Mouse (Mus musculus): Measurements from ENCODE around the gene Rabgap1l. TPM values are rescaled to one million over a fixed set of nuclear protein-coding genes. Genes with fewer than 3 reads are reported as not detected.
A peak's percentile ranks its signal among the peaks of the same experiment; 100 is the strongest.

The Rabgap1l gene
- total RNA-seq, 2 experiments from 2014 or later, result 124 to 126 TPM

DNA sequence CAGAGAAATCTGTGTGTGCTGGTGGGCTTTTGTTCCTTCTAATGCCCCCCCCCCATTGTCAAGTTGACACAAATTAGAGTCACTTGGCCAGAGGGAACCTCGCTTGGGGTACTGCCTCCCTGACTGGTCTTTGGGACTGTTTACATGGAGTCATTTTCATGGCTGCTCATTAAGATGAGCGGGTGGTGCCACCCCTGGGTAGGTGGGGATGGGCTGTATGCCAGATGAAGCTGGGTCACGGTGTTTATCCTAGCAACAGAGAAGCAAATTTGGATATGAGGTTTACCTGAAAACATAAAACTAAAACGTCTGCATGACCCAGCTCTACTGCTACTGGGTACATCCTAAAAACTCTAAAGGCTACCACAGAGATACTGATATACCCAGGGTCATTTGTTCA lies 354.2 kb downstream of the Rabgap1l start:
- ATAC-seq (replicated peaks; ENCODE audit: low FRiP score, poor library complexity, severe bottlenecking), result no peak

DNA sequence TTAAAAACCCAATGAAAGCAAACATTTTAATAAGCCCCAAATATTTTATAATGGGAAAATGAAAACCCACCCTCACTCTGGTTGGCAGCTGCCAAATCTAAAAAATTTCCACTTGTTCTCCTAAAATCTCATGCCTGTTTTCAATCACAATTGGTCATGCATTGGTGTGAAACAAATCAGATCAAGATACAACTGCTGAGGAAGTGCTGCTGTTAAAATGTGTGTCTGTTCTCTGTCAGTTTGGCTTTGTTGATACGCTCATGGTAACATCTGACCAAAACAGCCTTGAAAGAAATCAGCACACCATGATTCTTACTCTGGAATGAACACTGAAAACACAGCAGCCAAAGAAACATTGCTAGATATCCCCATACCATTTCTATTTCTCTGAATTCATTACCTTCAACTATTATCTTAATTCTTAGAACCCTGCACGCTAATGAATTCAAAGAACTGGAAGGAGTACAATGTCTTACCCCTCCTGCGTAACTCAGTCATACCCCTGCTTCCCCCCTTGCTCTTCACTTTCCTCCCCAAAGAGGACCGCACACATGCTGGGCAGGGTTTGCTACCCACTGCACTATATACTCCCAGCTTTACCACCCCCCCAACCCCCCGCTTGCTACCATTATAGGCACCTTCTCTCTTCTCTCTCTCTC lies 375.7 kb downstream of the Rabgap1l start:
- ATAC-seq (replicated peaks; ENCODE audit: low FRiP score, poor library complexity, severe bottlenecking), result no peak

DNA sequence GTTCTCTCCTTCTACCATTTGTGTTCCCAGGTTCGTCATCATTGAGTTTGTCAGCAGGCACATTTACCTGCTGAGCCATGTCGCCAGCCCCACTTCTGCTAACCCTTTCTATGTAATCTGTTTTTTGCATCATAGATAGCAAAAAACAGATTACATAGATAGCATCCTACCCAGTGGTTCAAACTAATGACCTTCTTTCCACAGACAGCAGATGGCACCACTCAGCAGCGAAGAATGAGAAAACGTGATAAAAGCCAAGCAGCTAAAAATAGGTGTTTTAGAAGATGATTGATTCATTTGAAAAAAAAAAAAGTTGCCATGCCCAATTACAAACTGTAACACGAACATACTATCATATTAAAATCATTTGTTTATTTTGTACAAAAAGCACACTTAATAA lies 382.2 kb downstream of the Rabgap1l start:
- ATAC-seq (replicated peaks; ENCODE audit: low FRiP score, poor library complexity, severe bottlenecking), result no peak

DNA sequence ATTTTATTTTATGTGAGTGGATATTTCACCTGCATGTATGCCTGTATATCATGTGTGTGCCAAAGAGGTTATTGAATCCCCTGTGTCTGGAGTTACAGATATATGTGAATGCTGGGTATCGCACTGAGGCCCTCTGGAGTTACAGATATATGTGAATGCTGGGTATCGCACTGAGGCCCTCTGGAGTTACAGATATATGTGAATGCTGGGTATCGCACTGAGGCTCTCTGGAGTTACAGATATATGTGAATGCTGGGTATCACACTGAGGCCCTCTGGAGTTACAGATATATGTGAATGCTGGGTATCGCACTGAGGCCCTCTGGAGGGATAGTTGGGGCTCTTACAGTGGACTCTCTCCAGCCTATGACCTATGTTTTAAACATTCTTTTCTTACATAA lies 383.3 kb downstream of the Rabgap1l start:
- peak; percentile 72 for ATAC-seq (replicated peaks; ENCODE audit: low FRiP score, poor library complexity, severe bottlenecking)

DNA sequence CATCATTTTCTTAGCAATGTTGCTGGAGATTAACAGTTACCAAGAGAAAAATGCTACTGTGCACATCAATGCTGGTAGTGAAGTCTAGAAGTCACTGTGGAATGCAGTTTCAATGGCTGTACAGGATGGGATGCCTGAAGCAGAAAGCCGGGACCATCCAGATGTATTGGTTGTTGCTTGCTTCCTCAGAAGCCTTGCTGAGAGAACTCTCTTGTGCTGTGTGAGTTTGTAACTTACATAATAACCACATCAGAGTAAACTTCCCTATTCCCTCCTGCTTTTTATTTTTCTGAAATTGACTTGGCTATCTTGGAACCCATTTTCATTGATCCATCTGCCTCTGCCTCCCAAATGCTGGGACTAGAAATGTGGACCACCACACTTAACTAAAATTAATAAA lies 383.9 kb downstream of the Rabgap1l start:
- no peak for ATAC-seq (replicated peaks; ENCODE audit: low FRiP score, poor library complexity, severe bottlenecking)

DNA sequence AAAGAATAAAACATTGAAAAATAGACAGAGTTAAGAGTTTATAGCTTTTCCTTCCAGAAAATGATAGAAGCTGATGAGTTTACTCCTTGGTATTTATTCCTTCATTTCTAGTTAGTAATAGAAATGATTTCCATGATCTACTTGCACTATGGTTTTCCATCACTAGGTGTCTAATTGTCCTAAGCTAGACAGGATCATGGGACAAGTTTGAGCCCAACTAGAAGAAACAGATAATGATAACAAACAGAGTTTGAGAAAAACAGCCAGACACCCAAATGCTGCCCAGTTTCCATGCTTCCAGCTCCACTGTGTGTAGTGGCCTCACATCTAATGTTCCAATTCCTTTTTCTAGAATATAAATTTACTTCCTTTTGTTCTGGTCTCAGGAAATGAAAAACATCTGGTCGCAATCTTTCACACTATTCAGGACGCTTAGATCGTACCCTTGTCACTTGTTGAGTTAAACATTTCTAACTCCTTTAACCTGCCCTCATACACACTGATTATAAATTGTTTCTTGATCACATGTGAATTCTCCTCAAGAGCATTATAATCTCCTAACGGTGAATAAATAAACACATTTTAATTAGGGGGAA lies 384.6 kb downstream of the Rabgap1l start:
- ATAC-seq (replicated peaks; ENCODE audit: low FRiP score, poor library complexity, severe bottlenecking), result no peak

DNA sequence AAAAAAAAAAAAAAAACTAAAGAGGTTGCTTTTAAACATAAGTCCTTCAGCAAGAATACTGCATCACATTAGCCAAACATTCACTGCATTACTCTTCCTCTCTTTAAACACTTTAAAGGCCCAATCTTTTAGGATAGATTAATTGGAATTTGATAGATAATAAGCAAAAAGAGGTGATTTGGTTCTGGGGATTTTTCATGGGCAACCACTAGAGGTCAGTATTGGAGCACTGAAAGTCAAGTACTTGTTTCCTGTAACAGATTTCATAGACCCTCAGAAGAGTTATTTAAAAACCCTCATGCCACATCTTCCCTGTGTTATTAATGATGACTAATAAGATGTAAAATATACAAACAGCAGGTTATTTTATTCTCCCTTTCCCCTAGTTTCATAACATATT lies 393.6 kb downstream of the Rabgap1l start:
- no peak for ATAC-seq (replicated peaks; ENCODE audit: low FRiP score, poor library complexity, severe bottlenecking)

DNA sequence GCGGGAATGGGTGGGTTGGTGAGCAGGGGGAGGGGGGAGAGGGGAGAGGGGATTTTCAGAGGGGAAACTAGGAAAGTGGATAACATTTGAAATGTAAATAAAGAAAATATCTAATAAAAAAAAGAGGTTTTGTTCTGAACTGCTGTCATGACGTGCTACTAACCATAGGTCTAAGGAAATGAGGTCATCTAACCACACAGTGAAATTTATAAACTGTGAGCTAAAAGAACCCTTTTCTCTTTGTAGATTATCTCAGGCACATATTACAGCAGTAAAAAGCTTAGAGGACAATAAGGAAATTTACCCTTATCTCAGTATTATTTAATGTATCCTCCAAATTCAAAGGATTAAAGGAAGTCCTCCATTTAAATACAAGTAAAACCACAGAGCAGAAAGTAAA lies 396.0 kb downstream of the Rabgap1l start:
- no peak for ATAC-seq (replicated peaks; ENCODE audit: low FRiP score, poor library complexity, severe bottlenecking)

DNA sequence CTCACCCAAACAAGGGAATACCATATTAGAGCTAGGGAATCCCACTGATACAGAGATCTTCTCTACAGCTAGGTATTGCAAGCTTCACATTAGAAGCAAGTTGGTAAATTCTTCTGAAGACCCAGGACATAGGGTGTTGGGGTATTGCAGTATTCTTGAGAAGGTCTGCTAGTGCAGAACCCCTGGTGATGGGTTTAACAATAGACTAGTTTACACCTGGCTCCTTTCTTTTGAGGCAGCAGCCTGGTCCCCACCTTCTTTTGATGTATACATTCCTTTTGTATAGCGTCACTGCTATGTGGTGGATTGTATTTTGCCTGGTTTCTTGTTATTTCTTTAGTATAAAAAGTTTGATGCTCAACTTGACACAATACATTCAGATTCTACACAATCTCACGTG lies 405.6 kb downstream of the Rabgap1l start:
- ATAC-seq (replicated peaks; ENCODE audit: low FRiP score, poor library complexity, severe bottlenecking), result no peak

DNA sequence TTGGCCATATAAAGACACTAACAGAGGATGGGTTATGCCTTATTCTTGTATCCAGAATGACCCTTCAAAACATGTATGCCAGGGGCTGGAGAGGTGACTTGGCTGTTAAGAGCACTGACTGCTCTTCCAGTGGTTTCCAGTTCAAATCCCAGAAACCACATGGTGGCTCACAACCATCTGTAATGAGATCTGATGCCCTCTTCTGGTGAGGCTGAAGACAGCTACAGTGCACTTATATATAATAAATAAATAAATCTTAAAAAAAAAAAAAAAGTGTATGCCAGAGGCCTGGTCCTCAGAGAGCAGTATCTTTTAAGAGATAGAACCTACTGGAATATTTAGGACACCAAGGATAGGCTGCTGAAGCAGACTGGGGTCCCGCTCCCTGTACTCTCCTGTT lies 414.6 kb downstream of the Rabgap1l start:
- ATAC-seq (replicated peaks; ENCODE audit: low FRiP score, poor library complexity, severe bottlenecking), result no peak

DNA sequence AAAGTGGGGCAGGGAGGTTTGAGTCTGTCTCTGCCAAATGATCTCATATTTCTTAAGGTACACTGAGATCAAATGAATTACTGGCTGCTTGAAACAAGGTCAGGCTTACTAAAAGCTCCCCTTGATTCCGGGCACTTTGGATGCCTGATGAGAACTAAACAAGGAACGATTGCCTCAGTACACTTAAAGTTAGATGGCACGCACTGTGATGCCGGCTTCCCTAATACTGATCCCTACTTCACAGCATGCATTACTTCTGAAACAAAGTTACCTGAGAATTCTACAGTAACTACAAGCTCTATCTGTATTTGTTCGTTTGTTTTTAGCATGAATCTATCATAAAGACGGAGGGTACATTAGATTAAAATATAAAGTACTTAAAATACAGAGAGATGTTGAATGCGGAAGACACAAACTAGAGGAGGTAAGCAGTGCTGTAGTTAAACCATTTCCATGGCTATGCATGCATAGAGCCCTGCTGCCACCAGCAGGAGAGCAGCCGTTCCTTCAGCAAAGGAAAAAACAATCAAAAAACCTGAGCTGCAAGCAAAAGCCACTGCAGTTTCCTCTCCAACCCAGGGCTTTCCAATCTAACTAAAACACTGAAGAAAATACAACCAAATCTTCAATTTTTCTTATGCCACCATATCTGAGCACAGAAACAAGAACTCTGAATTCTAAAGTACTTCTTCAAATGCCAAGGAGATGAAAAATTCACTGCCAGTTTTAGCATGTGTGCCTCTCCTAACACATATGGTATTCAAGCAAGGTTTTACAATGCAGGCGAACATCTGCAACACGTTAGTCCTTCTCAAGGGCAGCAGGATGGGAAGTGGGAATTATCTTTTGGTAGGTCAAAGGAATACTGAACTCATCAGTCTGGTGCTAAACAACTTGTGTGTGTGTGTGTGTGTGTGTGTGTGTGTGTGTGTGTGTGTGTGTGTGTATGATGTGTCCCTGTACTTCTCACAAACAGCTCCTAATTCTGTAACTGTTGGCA lies 415.4 kb downstream of the Rabgap1l start:
- no peak for ATAC-seq (replicated peaks; ENCODE audit: low FRiP score, poor library complexity, severe bottlenecking)

DNA sequence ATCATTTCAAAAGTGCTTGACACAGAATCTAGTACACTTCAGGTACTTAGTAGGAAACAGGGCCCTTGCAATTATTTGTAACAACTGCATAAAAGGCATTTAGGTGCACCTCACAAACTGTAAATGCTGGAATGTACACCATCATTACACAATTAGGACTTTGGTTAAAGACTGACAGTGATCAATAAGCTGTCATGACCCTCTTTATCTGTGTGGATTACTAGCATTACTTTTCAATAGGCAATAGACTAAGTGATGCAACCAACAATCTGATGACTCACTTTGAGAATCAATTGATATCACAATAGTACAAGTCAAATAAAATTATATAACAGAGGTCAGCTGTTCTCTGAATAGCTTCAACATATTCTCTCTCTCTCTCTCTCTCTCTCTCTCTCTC lies 418.5 kb downstream of the Rabgap1l start:
- ATAC-seq (replicated peaks; ENCODE audit: low FRiP score, poor library complexity, severe bottlenecking), result no peak

DNA sequence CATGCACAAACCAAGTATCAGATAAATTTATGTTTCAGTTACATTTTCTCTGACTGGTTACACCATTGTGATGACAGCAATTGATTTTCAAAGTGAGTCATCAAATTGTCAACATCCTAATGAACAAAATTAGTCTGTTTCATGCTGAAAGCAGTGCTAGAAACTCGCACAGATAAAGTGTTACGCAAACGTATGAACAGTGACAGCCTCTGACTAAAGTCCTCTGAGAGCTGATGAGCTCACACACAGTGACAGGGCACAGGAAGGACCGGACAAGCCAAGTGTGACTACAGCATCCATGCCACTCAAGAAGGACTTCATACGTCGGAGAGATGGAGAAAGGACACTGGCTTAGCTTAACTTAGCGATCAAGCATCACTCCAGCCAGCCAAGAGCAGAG lies 419.7 kb downstream of the Rabgap1l start:
- no peak for ATAC-seq (replicated peaks; ENCODE audit: low FRiP score, poor library complexity, severe bottlenecking)

DNA sequence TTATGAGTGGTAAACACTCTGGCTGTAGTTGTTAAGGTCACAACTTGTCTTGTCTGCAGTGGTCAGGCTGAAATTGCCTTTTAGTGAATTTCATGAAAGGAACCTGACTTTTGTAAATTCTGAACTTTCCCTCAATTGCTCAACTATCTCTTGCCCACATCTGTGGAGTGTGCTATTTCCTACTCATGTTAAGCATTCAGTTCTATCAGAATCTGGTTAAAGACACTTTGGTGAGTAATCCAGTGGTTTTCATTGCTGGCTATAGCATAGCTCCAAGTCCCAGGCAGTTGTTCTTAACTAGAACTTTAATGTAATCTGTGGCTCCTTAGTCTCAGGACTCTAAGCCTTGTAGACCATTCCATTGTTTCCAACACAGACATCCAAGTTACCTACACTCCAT lies 421.3 kb downstream of the Rabgap1l start:
- no peak for ATAC-seq (replicated peaks; ENCODE audit: low FRiP score, poor library complexity, severe bottlenecking)

DNA sequence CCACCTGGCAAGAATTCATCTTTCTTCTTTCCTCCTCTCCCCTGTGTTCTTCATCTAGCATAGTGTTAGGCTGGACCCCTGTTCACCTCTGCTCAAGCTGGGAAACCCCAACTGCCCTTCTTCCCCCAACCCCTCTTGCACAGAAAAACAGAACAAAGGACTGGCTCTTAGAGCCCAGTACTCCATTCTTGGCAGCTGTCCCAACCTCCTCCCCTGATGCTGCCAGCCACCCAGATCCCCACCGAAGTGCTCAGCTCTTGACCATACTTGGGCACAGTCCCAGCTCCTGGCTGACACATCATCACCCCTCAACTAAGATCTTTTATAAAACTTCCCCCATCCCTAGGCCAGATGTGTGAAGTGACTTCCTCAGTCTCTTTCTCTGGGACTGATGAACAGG lies 422.5 kb downstream of the Rabgap1l start:
- no peak for ATAC-seq (replicated peaks; ENCODE audit: low FRiP score, poor library complexity, severe bottlenecking)

DNA sequence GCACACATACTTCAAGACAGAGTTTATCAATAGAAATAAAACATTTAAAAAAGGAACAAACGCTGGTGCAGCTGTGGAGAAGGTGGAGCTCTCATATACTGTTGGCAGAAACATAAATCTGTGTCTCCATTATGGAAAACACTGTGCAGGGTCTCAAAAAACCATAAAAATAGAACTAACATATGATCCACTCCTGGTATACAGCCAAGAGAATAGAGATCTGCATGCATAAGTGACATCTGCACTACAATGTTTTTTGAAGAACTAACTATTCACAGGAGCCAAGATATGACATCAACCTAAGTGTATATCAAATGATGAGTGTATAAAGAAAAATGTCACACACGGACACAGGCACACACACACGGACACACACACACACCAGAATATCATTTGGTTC lies 426.4 kb downstream of the Rabgap1l start:
- no peak for ATAC-seq (replicated peaks; ENCODE audit: low FRiP score, poor library complexity, severe bottlenecking)

DNA sequence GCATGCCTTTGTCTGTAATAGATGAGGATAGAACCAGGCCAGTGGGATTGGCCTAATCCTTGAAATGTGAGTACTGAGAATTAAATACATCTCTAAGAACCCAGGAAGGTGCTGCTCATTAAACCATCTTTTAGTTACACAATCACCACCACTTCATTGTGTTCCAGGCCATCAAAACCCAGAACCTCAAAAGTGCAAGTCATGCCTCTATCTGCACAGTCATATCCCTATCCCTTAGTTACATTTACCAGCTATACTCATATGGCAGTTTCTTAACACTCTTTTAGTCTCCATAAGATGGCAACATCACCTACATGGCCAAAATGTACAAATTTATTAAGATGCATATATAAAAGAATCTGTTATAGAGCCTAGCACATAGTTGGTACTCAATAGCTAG lies 435.7 kb downstream of the Rabgap1l start:
- ATAC-seq (replicated peaks; ENCODE audit: low FRiP score, poor library complexity, severe bottlenecking), result no peak

DNA sequence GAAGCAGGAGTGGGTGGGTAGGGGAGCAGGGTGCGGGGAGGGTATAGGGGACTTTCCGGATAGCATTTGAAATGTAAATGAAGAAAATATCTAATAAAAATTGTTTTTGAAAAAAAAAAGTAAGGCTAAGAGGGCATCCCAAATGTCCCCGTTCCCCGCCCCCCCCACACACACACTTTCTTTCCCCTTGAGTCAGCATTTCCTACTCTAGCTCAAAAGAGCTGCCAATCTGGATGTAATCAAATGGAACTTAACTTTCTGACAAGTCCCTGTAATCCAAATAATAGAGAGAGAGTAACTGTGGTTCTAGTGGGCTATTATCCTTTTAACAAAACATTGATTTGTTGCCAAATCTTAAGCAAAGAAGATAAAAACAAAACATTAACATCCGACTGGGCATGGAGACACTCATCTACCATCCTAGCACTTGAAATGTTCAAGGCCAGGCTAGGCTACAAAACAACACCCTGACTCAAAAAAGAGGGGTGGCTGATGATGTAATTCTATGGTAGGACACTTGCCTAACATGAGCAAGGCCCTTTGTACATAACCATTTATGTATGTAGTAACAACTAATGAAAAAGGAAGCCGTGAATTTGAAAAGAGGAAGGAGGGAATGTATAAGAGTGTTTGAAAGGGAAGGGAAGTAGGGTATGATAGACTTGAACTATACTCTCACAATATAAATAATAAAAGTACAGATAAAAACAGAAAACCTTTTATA lies 439.1 kb downstream of the Rabgap1l start:
- no peak for ATAC-seq (replicated peaks; ENCODE audit: low FRiP score, poor library complexity, severe bottlenecking)

DNA sequence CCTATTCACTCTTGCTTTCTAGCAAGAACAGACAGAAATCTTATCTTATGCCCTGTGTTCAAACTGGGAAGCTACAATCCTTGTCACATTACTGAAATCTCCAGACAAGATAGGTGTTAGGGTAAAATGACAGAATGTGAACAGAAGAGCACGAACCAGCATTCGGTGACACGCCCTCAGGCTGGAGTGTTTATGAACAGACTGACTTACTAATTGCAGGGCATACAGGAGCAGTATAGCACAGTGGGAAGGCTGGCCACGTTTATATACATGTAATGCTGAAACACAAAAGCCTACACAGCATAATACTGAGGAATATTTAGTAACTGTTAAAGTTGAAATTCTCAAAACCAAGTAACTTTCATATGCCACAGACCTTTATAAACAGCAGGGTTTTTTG lies 440.7 kb downstream of the Rabgap1l start:
- no peak for ATAC-seq (replicated peaks; ENCODE audit: low FRiP score, poor library complexity, severe bottlenecking)

DNA sequence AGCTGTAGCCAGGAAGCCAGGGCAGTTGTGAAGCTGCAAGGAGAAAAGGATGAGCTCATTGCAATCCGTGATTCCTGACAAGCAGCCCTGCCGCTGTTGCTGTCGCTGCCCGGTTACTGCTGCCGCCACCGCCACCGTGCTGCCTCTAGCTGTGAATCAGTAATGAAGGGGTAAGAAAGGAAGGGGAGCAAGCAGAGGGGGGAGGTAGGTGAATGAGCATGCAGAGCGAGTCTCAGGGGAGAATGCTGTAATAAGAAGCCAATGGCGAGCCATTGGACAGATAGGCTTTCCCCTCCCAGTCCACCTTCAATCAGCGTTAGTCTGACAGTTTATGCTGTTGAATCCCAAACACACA lies 441.2 kb downstream of the Rabgap1l start:
- ATAC-seq (replicated peaks; ENCODE audit: low FRiP score, poor library complexity, severe bottlenecking), result no peak
